Mouse (Mus musculus) mature B cell (primary cell): ENCODE results near the gene Ebpl.

Source experiments
- in situ Hi-C: fragments of 300-500 bp; cut with MboI; formaldehyde crosslinking; loops from 2 replicates; pipeline ENCODE4 v1.14.3; 2019

The Ebpl gene

DNA sequence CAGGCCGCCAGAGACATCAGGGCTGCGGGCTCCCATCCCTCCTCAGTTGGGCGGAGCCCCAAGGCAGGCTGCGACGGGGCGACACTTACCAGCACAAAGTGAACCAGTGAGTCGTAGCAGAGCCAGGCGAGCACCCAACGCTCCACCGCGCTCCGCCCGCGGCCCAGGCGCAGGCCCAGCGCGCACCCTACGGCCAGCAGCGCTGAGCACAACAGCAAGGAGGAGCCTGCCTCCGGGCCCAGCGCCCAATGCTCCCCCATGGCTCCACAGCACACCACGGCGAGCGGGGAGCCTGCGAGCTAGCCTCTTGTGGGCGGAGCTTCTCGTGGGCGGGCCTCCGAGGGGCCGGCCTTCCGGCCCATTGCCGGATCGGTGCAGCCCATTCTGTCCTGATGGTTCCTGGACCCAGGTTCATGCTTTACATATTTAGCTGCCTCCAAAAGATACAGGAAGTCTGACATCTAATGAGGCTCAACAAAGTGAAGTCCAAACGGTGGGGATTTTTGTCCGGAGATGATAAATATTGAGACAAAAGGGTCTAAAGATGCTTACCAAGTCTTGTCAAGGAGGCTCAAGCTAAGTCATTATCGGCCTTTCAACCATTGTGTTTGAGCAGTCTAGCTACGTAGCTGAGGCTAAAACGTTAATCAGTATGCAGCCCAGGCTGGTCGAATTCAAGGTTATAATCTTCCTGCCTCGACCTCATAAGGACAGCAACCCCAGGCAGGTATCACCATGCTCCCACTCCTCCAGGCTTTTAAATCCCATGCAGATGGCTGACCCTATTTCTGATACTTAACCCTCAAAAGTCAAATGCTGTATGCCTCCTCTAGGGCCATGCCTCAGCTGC lies at the start of gene Ebpl:
Gene Ebpl, minus strand, starts transcription at position 309 of the 850 bp plus-strand sequence.
- in situ Hi-C loops, result no loop called here

- in situ Hi-C loops, result no loop called here
These were observed 49.8 kb upstream of the Ebpl start for GRCm38 (mm10) chr14:61410020-61410419.

- in situ Hi-C loops, result no loop called here
These were observed 46.8 kb upstream of the Ebpl start for GRCm38 (mm10) chr14:61407055-61407454.

- in situ Hi-C loops, result no loop called here
These were observed 45.5 kb upstream of the Ebpl start for GRCm38 (mm10) chr14:61405761-61406160.

- in situ Hi-C loops, result no loop called here
These were observed 44.7 kb upstream of the Ebpl start for GRCm38 (mm10) chr14:61404941-61405340.

GRCm38 (mm10) chr14:61394745-61395144 lies 34.5 kb upstream of the Ebpl start:
- in situ Hi-C loops, result no loop called here

GRCm38 (mm10) chr14:61390586-61390985 lies 30.3 kb upstream of the Ebpl start:
- in situ Hi-C loops, result no loop called here

- in situ Hi-C loops, result no loop called here
These were observed 7.1 kb upstream of the Ebpl start for GRCm38 (mm10) chr14:61367290-61367689.

DNA sequence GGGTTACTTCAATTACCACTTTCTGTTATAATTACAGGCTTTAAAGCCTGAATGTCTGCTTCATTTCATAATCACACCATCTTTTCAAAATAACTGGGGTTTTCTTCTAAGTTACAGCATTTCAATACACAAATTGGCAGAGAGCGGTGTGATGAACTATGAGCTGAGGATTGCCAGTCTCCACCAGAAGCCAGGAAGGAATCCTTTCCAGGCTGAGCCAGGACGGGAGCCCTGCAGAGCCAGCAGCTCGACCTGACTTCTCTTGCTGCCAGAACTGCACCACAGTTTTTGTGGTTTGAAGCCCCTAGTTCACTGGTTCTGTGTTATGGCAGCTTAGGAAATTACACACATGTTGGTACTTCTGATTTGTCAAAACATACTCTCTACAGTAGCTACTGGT lies 4.4 kb upstream of the Ebpl start:
- in situ Hi-C loops, result no loop called here

- in situ Hi-C loops, result no loop called here
These were observed 3.5 kb upstream of the Ebpl start for GRCm38 (mm10) chr14:61363734-61364133.

- in situ Hi-C loops, result no loop called here
These were observed 2.0 kb upstream of the Ebpl start for GRCm38 (mm10) chr14:61362268-61362667.

DNA sequence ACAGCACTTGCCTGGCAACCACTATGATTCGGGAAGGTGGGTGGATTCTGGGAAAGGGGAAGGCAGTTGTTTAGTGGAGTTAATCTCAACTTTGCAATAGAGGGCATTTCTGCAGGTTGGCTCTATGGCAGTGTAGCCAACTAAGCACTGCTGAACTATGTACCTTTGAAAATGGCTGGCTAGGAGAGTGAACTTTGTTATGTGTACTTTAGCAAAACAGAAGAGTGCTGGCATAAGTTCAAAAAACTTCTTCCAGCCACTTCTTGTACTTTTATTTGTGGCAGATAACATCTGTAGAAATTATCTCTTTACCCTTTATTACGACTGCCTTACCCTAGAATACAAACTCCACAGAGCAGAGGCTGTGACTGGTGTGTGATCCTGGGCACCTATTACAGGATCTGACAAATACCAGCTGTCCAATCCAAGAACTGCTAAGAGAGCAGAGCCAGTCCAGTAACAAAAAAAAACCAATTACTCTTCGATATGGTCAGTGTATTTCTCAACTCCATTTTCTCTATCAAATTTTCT lies 807 bp upstream of the Ebpl start:
- in situ Hi-C loops, result no loop called here

GRCm38 (mm10) chr14:61354251-61355235 lies 5.7 kb downstream of the Ebpl start:
- in situ Hi-C loops, result no loop called here

GRCm38 (mm10) chr14:61350808-61351207 lies 9.4 kb downstream of the Ebpl start:
- in situ Hi-C loops, result no loop called here

- in situ Hi-C loops, result no loop called here
These were observed 10.4 kb downstream of the Ebpl start for GRCm38 (mm10) chr14:61349876-61350275.

DNA sequence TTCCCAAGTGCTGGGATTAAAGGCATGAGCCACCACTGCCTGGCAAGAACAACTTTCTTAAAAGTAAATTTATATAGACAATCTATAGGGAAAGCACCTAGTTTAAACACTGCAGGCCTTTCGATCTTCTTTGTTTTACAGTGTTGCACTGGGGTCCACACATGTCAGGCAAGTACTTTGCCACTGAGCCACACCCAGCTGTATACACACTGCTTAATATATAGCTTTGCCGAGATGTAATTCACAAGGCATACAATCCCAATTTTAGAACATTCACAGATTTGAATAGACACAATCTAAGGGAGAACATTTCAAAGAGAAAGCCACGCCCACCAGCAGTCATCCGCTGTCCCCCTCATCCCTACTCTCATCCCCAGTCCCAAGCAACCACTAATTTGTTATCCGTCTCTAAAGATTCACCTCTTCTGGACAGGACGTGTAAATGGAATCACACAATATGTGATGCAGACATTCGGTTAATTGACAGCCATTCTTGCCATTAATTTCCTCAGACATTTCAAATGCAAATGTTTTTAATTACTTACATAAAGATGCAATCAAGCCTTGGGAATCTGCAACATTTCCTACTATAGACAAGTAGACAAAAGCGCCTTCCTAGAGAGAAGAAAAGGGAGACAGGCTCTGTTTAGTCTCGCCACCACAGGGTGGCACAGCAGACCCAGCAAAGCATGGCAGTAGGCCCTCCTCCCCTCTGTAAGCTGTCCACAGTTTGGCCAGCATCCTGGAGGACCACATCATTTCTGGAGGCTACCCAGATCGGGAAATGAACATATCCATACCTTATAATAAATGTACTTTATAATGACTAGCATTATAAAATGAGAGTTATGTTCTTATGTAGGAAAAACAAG lies 13.2 kb downstream of the Ebpl start:
- in situ Hi-C loops, result no loop called here

DNA sequence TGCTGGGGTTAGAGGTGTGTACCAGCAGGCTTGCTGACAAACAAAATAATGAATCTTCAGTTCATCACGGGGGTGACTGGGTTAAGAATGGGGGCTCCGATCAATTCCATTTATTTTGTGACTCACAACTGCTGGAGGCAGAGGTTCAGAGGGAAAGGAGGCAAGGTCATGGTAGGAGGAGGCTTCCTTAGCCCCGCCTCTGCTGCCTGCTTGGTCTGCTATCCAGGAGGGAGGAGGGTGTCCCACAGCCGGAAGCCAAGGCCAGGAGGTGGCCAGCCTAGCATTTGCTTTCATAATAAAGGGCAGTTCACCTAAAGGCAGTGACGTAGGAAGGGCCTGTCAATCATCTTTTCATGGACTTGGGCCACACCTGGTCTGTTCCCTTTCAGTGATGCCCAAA lies 15.6 kb downstream of the Ebpl start:
- in situ Hi-C loops, result no loop called here

DNA sequence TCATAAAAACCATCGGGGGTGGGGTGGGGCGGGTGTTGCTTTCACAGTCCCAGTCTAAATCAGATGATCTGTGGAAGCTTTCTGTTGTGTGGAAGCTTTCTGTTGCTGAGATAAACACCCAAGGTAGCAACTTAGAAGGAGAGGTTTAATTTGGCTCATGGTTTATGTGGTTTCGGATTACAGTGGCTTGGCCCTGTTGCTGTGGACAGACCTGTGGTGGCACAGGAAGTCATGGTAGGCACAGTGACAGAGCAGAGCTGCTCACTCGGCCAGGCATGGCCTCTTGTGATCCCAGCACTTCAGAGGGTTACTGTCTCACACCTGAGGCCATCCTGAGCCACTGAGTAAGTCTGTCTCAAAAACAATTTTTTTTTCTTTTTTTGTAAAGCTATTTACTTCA lies 20.9 kb downstream of the Ebpl start:
- in situ Hi-C loops, result loop anchor here (10.0 kb wide), 1 partner anchor 155 kb away; no protein-coding TSS in a partner anchor

DNA sequence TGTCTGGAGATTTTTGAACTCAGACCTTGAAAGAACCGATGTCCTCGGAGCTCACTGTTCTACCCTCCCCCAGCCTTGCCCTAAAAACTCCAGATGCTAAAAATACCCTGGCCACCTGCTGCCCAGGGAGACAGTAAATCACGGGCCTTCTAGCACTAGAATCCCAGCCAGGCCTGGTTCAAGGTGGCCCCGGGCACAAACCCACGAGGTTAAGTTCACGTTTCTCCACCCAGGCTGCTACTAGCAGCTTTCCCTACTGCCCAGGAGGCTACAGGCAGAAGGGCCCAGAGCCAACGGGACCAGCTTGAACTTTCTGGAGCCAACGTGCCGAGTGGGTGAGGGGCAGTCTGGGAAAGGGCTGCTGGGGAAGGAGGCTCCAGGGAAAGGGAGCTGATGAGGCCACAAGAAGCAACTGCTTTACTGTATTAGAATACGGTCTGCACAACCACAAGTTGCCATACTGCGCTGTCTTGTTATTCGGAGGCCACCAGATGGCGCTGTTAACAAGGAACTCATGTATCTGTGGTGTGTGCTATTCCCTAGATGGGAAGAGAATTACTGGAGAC lies 29.2 kb downstream of the Ebpl start:
- in situ Hi-C loops, result loop anchor here (10.0 kb wide), 1 partner anchor 164 kb away; no protein-coding TSS in a partner anchor

DNA sequence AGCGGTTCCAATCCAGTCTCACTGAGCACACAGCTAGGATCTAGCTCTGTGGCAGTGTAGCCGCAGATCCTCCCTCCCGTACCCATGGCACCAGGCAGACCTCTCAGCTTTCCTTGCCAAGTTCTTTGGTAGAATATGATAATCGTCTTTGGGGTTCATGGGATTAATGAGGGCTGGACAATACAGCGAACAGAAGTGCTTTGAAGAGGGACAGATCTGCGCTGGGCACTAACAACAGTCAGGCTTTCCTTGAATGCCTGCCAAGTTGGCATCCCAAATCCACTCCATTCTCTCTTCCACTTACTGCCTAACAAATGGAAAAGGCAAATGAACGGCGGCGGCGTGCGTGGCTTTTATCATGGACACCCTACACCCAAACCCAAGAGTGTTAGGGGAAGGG lies 29.6 kb downstream of the Ebpl start:
- in situ Hi-C loops, result loop anchor here (10.0 kb wide), 1 partner anchor 164 kb away; no protein-coding TSS in a partner anchor
